ENCODE assay signal across 8 mouse cellular contexts in genomic region chr2:164823181-164823585, GRCm38 (mm10). TPM values are rescaled to one million over a fixed set of nuclear protein-coding genes. Genes with fewer than 3 reads are reported as not detected.
DNase-seq lines count a peak whose midpoint lies in the region; ATAC-seq lines count a peak whose summit lies in the region.

No protein-coding gene starts in this region.

- no peak for DNase-seq in cerebellum, adult 8-10 months
- DNase-seq in thymus, postnatal 0 days (ENCODE audit: low spot score): peak; percentile 34
- DNase-seq in thymus, adult 18-20 months: no peak
- peak; percentile 38 for DNase-seq in lung, postnatal 36 days
- peak; percentile 60 for DNase-seq in yolk sac, embryonic 10.5 days (ENCODE audit: low spot score)
- DNase-seq in spleen, postnatal 36 days (ENCODE audit: low spot score in 2 of 2): no peak

- peak overlapping the region; percentile 72 for H3K4me3 ChIP-seq in hindbrain, embryonic 13.5 days

- 4% methylated on average over 10 of the region's 10 CpGs for WGBS in hindbrain, embryonic 13.5 days

- H3K4me2 ChIP-seq in hindbrain, embryonic 13.5 days: peak overlapping the region; percentile 56

- H3K9me3 ChIP-seq in hindbrain, embryonic 13.5 days: no peaks in the 10 kb centered on the region

- H3K36me3 ChIP-seq in hindbrain, embryonic 13.5 days: peaks cover 63% of the 10 kb centered on the region

- H3K27ac ChIP-seq in hindbrain, embryonic 13.5 days: peak overlapping the region; percentile 94

- no peaks in the 10 kb centered on the region for H3K27me3 ChIP-seq in hindbrain, embryonic 13.5 days

- peaks cover 24% of the 10 kb centered on the region for H3K4me1 ChIP-seq in hindbrain, embryonic 13.5 days (replicated peaks)

- peak overlapping the region; percentile 81 for H3K9ac ChIP-seq in hindbrain, embryonic 13.5 days

- peak; percentile 27; the same call in 1 of the 2 replicates for ATAC-seq in cerebellum, adult (ENCODE audit: insufficient number of reproducible peaks, low FRiP score, low TSS enrichment)
- ATAC-seq in hindbrain, embryonic 13.5 days (ENCODE audit: low FRiP score): peak; percentile 74

RNA-seq across cellular contexts. Expression of gene Zswim1, which starts 0.7 kb away (rescaled TPM):
- 8.7 and 9.1 TPM in 2 replicates for polyA plus RNA-seq in thymus, postnatal 0 days (2015; fragmentation: Nextera tagmentation; extraction: Ambion mirVana)
- polyA plus RNA-seq in hindbrain, embryonic 13.5 days (2015; fragmentation: Nextera tagmentation; extraction: Ambion mirVana): 23.9 and 24.3 TPM in 2 replicates

RNA-seq across cellular contexts. Expression of gene Spata25, which starts 5.2 kb away (rescaled TPM):
- 0.17 and 0.85 TPM in 2 replicates for polyA plus RNA-seq in thymus, postnatal 0 days (2015; fragmentation: Nextera tagmentation; extraction: Ambion mirVana)
- polyA plus RNA-seq in hindbrain, embryonic 13.5 days (2015; fragmentation: Nextera tagmentation; extraction: Ambion mirVana): not detected in 2 replicates

RNA-seq across cellular contexts. Expression of gene Ctsa, which starts 9.5 kb away (rescaled TPM):
- polyA plus RNA-seq in thymus, postnatal 0 days (2015; fragmentation: Nextera tagmentation; extraction: Ambion mirVana): 154 and 164 TPM in 2 replicates
- polyA plus RNA-seq in hindbrain, embryonic 13.5 days (2015; fragmentation: Nextera tagmentation; extraction: Ambion mirVana): 101 and 109 TPM in 2 replicates

RNA-seq across cellular contexts. Expression of gene Neurl2, which starts 10.1 kb away (rescaled TPM):
- polyA plus RNA-seq in thymus, postnatal 0 days (2015; fragmentation: Nextera tagmentation; extraction: Ambion mirVana): 5.3 and 5.9 TPM in 2 replicates
- polyA plus RNA-seq in hindbrain, embryonic 13.5 days (2015; fragmentation: Nextera tagmentation; extraction: Ambion mirVana): 5.4 and 5.9 TPM in 2 replicates

RNA-seq across cellular contexts. Expression of gene Zswim3, which starts 18.3 kb away (rescaled TPM):
- 7.1 TPM in 2 replicates for polyA plus RNA-seq in thymus, postnatal 0 days (2015; fragmentation: Nextera tagmentation; extraction: Ambion mirVana)
- 13.7 and 14.6 TPM in 2 replicates for polyA plus RNA-seq in hindbrain, embryonic 13.5 days (2015; fragmentation: Nextera tagmentation; extraction: Ambion mirVana)

Comparison
In these comparisons a context has a peak if more than half of its experiments do, and no peak if none do; other contexts are left out.
1. DNase-seq: peak in thymus, postnatal 0 days (single experiment), lung, postnatal 36 days (single experiment) and yolk sac, embryonic 10.5 days (single experiment); none in cerebellum, adult 8-10 months (single experiment), thymus, adult 18-20 months (0 of 2) and spleen, postnatal 36 days (0 of 2).